Mouse (Mus musculus): ENCODE measurements around the gene Pde4c. TPM values are rescaled to one million over a fixed set of nuclear protein-coding genes. Genes with fewer than 3 reads are reported as not detected.

The Pde4c gene
- polyA plus RNA-seq, 1 experiment from 2014 or later, result 0.06 TPM

DNA sequence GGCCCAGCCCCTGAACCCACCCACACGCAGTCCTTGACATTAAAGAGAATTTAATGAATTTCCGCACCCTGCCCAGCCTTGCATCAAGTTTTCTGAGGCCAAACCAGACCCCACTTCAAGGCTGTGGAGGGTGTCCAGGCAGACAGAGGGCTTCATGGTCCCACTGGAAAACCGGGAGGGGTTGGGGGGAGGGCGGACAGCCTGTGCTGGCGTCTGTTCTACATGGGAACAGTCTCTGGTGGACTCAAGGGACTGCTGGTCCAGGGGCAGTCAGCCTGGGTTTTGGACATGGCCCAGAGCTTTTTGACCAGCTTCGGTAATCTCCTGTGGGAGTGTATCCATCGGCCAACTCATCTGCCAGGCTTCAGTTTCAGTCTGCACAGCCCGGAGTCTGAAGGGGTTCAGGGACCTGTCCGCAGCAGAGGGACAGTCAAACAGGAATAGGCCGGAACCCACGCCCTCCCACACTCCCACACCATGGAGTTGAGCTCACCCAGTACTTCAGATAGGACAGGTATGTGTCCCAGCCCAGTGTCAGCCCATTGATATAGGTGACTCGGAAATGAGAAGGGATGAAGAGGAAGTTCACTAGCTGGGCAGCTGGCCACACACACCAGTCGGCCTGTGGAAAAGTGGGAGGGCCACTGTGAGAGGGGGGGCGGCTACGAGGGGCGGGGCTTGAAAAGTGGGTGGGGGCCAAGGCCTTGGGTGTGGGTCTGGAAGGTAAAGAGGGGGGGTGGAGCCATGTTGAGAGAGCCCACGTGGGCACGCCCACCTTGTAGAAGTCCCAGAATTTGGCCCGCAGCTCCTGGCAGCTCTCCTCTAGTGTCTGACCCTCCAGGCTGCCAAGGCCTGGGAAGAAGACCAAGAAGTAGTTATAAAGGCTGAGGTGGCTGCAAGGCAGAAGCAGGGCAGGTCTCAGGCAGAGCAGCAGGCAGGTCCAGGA is 35.4 kb downstream of the Pde4c start:
- Histone ChIP-seq H3K27me3 (ENCODE audit: control insufficient read depth, insufficient read depth, low read length) (no peaks in the 10 kb centered on the region), H3K36me3 (replicated peaks; ENCODE audit: control insufficient read depth, insufficient read depth, low read depth, low read length) (no peaks in the 10 kb centered on the region), H3K9me3 (replicated peaks; ENCODE audit: control insufficient read depth, low read length) (no peaks in the 10 kb centered on the region), H3K9ac (replicated peaks; ENCODE audit: low read length) (no peak overlapping the region; the same call in 1 of the 2 replicates), H3K4me2 (ENCODE audit: low read depth, low read length) (no peak overlapping the region), H3K4me3 (ENCODE audit: low read depth, low read length) (no peak overlapping the region), H3K4me1 (ENCODE audit: control insufficient read depth, insufficient read depth, low read length) (no peaks in the 10 kb centered on the region; the same call in 1 of the 2 replicates), H3K27ac (replicated peaks; ENCODE audit: low read depth, low read length) (no peak overlapping the region)
- ATAC-seq (replicated peaks; ENCODE audit: insufficient number of reproducible peaks, low FRiP score, low TSS enrichment, low read depth), result no peak
- DNase-seq (ENCODE audit: low spot score), result no peak
- 75% methylated on average over 19 of the region's 19 CpGs for WGBS

DNA sequence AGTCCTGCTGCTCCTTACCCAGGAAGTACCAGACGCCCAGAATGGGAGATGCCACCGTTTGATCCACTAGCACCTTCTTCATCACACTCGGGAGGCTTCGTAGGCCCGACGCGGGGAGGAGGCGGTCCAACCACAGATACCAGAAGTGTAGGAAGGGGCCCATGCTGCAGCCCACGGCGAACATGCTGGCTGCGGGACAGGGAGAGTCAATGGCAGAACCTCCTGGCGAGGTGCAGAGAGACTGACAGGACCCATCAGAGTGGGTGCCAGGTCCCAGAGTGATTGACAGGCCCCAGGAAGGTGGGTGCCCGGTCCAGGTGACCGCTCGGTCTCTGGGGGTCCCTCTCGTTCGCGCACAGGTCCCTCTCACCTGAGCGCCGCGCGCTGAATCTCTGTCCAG is 36.8 kb downstream of the Pde4c start:
- ATAC-seq (replicated peaks; ENCODE audit: insufficient number of reproducible peaks, low FRiP score, low TSS enrichment, low read depth), result no peak; the same call in 1 of the 2 replicates
- WGBS, result 1% methylated on average over 22 of the region's 22 CpGs

DNA sequence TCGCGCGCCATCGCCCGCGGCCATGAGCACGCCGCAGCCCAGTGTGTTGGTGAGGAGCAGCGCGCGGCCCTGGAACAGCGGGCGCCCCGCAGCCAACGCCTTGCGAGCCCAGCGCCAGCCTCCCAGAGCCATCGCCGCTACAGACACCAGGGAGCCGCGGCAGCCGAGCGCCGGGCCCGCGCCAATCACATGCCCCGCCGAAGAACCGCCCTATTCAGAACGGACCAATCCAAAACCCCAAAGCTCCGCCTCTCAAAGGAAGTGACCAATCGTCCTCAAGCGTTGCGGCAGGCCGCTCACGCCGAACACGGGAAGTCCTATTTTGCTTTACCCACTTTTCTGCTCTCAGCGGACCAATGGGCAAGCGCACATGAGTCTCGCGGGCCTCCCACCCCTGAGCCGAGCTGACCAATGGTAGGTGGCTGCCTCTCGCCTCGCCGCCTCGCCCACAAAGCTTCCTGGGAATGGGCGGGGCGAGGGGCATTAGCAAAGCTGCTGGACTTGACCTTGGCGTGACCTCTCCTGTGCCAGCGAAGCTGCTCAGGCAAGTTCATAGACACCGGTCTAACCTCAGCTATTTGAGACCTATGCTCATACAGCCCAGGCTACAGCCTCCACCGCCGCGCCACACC is 37.4 kb downstream of the Pde4c start, which contains the start of gene Mpv17l2:
Mpv17l2 (minus strand) TSS at position 172 of the 632 bp plus-strand sequence.
- no peaks in the 10 kb centered on the region for H3K9me3 ChIP-seq (replicated peaks; ENCODE audit: control insufficient read depth, low read length)
- DNase-seq (ENCODE audit: low spot score), result peak; percentile 98
- H3K4me1 ChIP-seq (ENCODE audit: control insufficient read depth, insufficient read depth, low read length), result no peaks in the 10 kb centered on the region
- peak; percentile 94 for ATAC-seq (replicated peaks; ENCODE audit: insufficient number of reproducible peaks, low FRiP score, low TSS enrichment, low read depth)
- peak within 1 kb of the TSS; percentile 75 for H3K9ac ChIP-seq (replicated peaks; ENCODE audit: low read length)
- under 1% methylated on average over 55 of the region's 55 CpGs for WGBS
- H3K27ac ChIP-seq (replicated peaks; ENCODE audit: low read depth, low read length), result no peak within 1 kb of the TSS; the same call in 1 of the 2 replicates
- H3K27me3 ChIP-seq (ENCODE audit: control insufficient read depth, insufficient read depth, low read length), result no peaks in the 10 kb centered on the region
- no peaks in the 10 kb centered on the region for H3K36me3 ChIP-seq (replicated peaks; ENCODE audit: control insufficient read depth, insufficient read depth, low read depth, low read length)
- peak within 1 kb of the TSS; percentile 70 for H3K4me3 ChIP-seq (ENCODE audit: low read depth, low read length)
- peak within 1 kb of the TSS; percentile 96 for H3K4me2 ChIP-seq (ENCODE audit: low read depth, low read length)

More for the DNA sequence above, 36.8 kb downstream of the Pde4c start:
- Histone ChIP-seq H3K4me1 (ENCODE audit: control insufficient read depth, insufficient read depth, low read length) (no peaks in the 10 kb centered on the region), H3K27ac (replicated peaks; ENCODE audit: low read depth, low read length) (no peak overlapping the region; the same call in 1 of the 2 replicates), H3K4me2 (ENCODE audit: low read depth, low read length) (peak overlapping the region; percentile 96), H3K9ac (replicated peaks; ENCODE audit: low read length) (peak overlapping the region; percentile 75), H3K27me3 (ENCODE audit: control insufficient read depth, insufficient read depth, low read length) (no peaks in the 10 kb centered on the region), H3K36me3 (replicated peaks; ENCODE audit: control insufficient read depth, insufficient read depth, low read depth, low read length) (no peaks in the 10 kb centered on the region), H3K4me3 (ENCODE audit: low read depth, low read length) (peak overlapping the region; percentile 70), H3K9me3 (replicated peaks; ENCODE audit: control insufficient read depth, low read length) (no peaks in the 10 kb centered on the region)
- no peak for DNase-seq (ENCODE audit: low spot score)

DNA sequence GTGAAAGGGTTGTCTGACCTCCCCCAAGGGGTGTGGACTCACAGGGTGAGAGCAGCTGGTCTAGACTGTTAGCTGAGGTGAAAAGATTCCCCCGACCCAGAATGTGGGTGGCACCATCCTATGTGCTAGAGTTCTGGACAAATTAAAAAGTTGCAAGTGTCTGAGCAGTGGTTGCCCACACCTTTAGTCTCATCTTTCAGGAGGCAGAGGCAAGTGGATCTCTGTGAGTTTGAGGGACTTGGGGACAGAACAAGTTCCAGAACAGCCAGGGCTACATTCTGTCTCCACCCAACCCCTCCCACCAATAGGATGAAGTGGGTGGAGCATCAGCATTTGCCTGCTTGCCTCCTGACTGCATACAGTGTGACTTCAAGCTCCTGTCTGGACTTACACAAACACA is 38.6 kb downstream of the Pde4c start:
- WGBS, result 67% methylated on average over 1 of the region's 1 CpGs
- Histone ChIP-seq H3K4me3 (ENCODE audit: low read depth, low read length) (no peak overlapping the region), H3K4me2 (ENCODE audit: low read depth, low read length) (no peak overlapping the region; the same call in 1 of the 2 replicates), H3K36me3 (replicated peaks; ENCODE audit: control insufficient read depth, insufficient read depth, low read depth, low read length) (no peaks in the 10 kb centered on the region), H3K9ac (replicated peaks; ENCODE audit: low read length) (no peak overlapping the region), H3K4me1 (ENCODE audit: control insufficient read depth, insufficient read depth, low read length) (peaks cover 3% of the 10 kb centered on the region), H3K27me3 (ENCODE audit: control insufficient read depth, insufficient read depth, low read length) (no peaks in the 10 kb centered on the region), H3K9me3 (replicated peaks; ENCODE audit: control insufficient read depth, low read length) (no peaks in the 10 kb centered on the region), H3K27ac (replicated peaks; ENCODE audit: low read depth, low read length) (no peak overlapping the region)
- DNase-seq (ENCODE audit: low spot score) (no peak), ATAC-seq (replicated peaks; ENCODE audit: insufficient number of reproducible peaks, low FRiP score, low TSS enrichment, low read depth) (no peak)

DNA sequence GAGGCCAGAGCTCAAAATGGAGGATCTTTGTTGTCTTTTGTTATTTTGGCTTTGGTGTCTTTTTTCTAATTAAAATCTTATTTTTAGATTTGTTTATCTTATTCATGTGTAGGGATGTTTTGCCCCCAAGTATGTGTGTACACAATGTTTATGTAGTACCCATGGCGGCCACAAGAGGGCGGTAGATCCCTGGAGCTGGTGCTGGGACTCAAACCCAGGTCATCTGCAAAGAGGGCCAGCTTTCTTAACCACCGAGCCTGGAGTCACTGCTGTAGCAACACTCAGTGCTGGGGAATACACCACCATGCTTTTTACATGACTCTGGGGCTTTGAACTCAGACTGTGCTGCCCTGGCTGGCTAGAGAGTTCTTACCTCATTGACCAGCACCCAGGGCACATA is 39.8 kb downstream of the Pde4c start:
- ATAC-seq (replicated peaks; ENCODE audit: insufficient number of reproducible peaks, low FRiP score, low TSS enrichment, low read depth) (no peak), DNase-seq (ENCODE audit: low spot score) (peak; percentile 64)
- no peak overlapping the region for H3K4me2 ChIP-seq (ENCODE audit: low read depth, low read length)
- H3K36me3 ChIP-seq (replicated peaks; ENCODE audit: control insufficient read depth, insufficient read depth, low read depth, low read length), result peaks cover under 1% of the 10 kb centered on the region; the same call in 1 of the 2 replicates
- WGBS, result 3% methylated on average over 3 of the region's 3 CpGs
- H3K9me3 ChIP-seq (replicated peaks; ENCODE audit: control insufficient read depth, low read length), result no peaks in the 10 kb centered on the region
- H3K27me3 ChIP-seq (ENCODE audit: control insufficient read depth, insufficient read depth, low read length), result no peaks in the 10 kb centered on the region
- no peak overlapping the region for H3K4me3 ChIP-seq (ENCODE audit: low read depth, low read length)
- no peak overlapping the region for H3K9ac ChIP-seq (replicated peaks; ENCODE audit: low read length)
- no peak overlapping the region for H3K27ac ChIP-seq (replicated peaks; ENCODE audit: low read depth, low read length)
- H3K4me1 ChIP-seq (ENCODE audit: control insufficient read depth, insufficient read depth, low read length), result peaks cover 3% of the 10 kb centered on the region

DNA sequence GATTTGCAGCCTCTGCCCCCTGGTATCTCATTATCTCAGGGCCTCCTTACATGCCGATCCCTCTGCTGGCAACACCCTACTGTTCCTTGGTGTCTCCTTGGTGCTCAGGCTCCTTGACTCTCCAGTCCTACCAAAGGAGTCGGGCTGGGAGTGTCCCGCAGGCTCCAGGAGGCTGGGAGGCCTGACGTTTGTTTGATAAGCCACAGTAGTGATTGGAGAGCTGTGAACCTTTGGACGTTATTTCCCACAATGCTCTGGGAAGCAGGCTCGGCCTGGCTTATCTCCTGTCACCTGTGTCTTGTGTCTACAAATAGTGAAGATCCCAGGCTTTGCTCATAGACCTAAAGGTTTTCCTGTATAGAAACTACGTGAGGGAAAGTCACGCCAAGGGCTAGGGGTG is 40.5 kb downstream of the Pde4c start:
- ATAC-seq (replicated peaks; ENCODE audit: insufficient number of reproducible peaks, low FRiP score, low TSS enrichment, low read depth), result no peak
- peaks cover 7% of the 10 kb centered on the region; the same call in 1 of the 2 replicates for H3K36me3 ChIP-seq (replicated peaks; ENCODE audit: control insufficient read depth, insufficient read depth, low read depth, low read length)
- 87% methylated on average over 8 of the region's 8 CpGs for WGBS
- H3K9ac ChIP-seq (replicated peaks; ENCODE audit: low read length), result no peak overlapping the region
- H3K4me1 ChIP-seq (ENCODE audit: control insufficient read depth, insufficient read depth, low read length), result peaks cover 3% of the 10 kb centered on the region
- no peaks in the 10 kb centered on the region for H3K9me3 ChIP-seq (replicated peaks; ENCODE audit: control insufficient read depth, low read length)
- H3K4me2 ChIP-seq (ENCODE audit: low read depth, low read length), result no peak overlapping the region
- no peak overlapping the region for H3K4me3 ChIP-seq (ENCODE audit: low read depth, low read length)
- no peaks in the 10 kb centered on the region for H3K27me3 ChIP-seq (ENCODE audit: control insufficient read depth, insufficient read depth, low read length)
- no peak for DNase-seq (ENCODE audit: low spot score)
- H3K27ac ChIP-seq (replicated peaks; ENCODE audit: low read depth, low read length), result no peak overlapping the region

DNA sequence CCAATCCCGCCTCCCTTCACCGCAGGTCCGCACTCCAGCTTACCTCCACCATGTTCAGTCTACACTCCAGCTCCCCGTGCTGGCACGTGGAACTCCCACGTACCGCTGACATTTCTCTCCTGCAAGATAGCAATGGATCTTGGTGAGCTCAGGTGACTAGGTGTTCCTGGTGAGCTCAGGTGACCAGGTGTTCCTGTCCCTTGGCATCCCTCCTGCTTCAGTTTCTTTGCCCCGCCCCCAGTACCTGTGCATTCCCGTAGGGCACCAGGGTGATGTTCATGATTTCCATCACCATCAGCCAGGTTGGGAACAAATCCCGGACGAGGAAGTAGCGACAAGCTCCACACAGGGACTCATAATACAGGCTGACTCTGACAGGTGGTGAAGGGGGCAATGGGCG is 41.2 kb downstream of the Pde4c start:
- DNase-seq (ENCODE audit: low spot score) (no peak), ATAC-seq (replicated peaks; ENCODE audit: insufficient number of reproducible peaks, low FRiP score, low TSS enrichment, low read depth) (no peak)
- no peaks in the 10 kb centered on the region for H3K27me3 ChIP-seq (ENCODE audit: control insufficient read depth, insufficient read depth, low read length)
- peaks cover 3% of the 10 kb centered on the region for H3K4me1 ChIP-seq (ENCODE audit: control insufficient read depth, insufficient read depth, low read length)
- no peak overlapping the region for H3K9ac ChIP-seq (replicated peaks; ENCODE audit: low read length)
- WGBS, result 88% methylated on average over 13 of the region's 13 CpGs
- H3K4me2 ChIP-seq (ENCODE audit: low read depth, low read length), result no peak overlapping the region
- H3K9me3 ChIP-seq (replicated peaks; ENCODE audit: control insufficient read depth, low read length), result no peaks in the 10 kb centered on the region
- no peak overlapping the region for H3K27ac ChIP-seq (replicated peaks; ENCODE audit: low read depth, low read length)
- H3K4me3 ChIP-seq (ENCODE audit: low read depth, low read length), result no peak overlapping the region
- peaks cover 7% of the 10 kb centered on the region; the same call in 1 of the 2 replicates for H3K36me3 ChIP-seq (replicated peaks; ENCODE audit: control insufficient read depth, insufficient read depth, low read depth, low read length)
